Mouse (Mus musculus): Measurements from ENCODE around the gene Tbc1d17.

GRCm38 (mm10) chr7:44892276-44892921 lies 43.5 kb upstream of the Tbc1d17 start, which contains the start of gene Med25:
- TF ChIP-seq CTCF (IDR thresholded peaks at IDR 0.05; ENCODE audit: borderline replicate concordance, extremely low read depth, insufficient read depth, insufficient read length) (no peak), POLR2A (IDR thresholded peaks at IDR 0.05; ENCODE audit: borderline replicate concordance, extremely low read depth, insufficient read depth, insufficient read length, poor library complexity, severe bottlenecking) (peak; percentile 98)

All from brain, embryonic 14.5 days (tissue).